Mouse (Mus musculus): ENCODE measurements around the gene Ryr3. TPM values are rescaled to one million over a fixed set of nuclear protein-coding genes. Genes with fewer than 3 reads are reported as not detected.

Gene Ryr3
- total RNA-seq, 2 experiments from 2014 or later = not detected

GRCm38 (mm10) chr2:112816976-112817375, 399.9 kb downstream of the Ryr3 start:
- no peak for ATAC-seq (replicated peaks; ENCODE audit: low FRiP score, poor library complexity, severe bottlenecking)

GRCm38 (mm10) chr2:112815960-112816359, 400.9 kb downstream of the Ryr3 start:
- ATAC-seq (replicated peaks; ENCODE audit: low FRiP score, poor library complexity, severe bottlenecking) = no peak

- ATAC-seq (replicated peaks; ENCODE audit: low FRiP score, poor library complexity, severe bottlenecking) = no peak
Measured at GRCm38 (mm10) chr2:112812637-112813402, 404.1 kb downstream of the Ryr3 start.

GRCm38 (mm10) chr2:112806015-112806414, 410.9 kb downstream of the Ryr3 start:
- ATAC-seq (replicated peaks; ENCODE audit: low FRiP score, poor library complexity, severe bottlenecking) = no peak

GRCm38 (mm10) chr2:112799995-112800353, 416.9 kb downstream of the Ryr3 start:
- no peak for ATAC-seq (replicated peaks; ENCODE audit: low FRiP score, poor library complexity, severe bottlenecking)

- no peak for ATAC-seq (replicated peaks; ENCODE audit: low FRiP score, poor library complexity, severe bottlenecking)
Measured at GRCm38 (mm10) chr2:112799351-112799994, 417.4 kb downstream of the Ryr3 start.

- ATAC-seq (replicated peaks; ENCODE audit: low FRiP score, poor library complexity, severe bottlenecking) = no peak
Measured at GRCm38 (mm10) chr2:112781631-112782030, 435.3 kb downstream of the Ryr3 start.

GRCm38 (mm10) chr2:112774762-112775161, 442.1 kb downstream of the Ryr3 start:
- ATAC-seq (replicated peaks; ENCODE audit: low FRiP score, poor library complexity, severe bottlenecking) = no peak

- ATAC-seq (replicated peaks; ENCODE audit: low FRiP score, poor library complexity, severe bottlenecking) = no peak
Measured at GRCm38 (mm10) chr2:112767665-112768064, 449.2 kb downstream of the Ryr3 start.

- no peak for ATAC-seq (replicated peaks; ENCODE audit: low FRiP score, poor library complexity, severe bottlenecking)
Measured at GRCm38 (mm10) chr2:112765046-112765445, 451.9 kb downstream of the Ryr3 start.

GRCm38 (mm10) chr2:112764274-112764673, 452.6 kb downstream of the Ryr3 start:
- no peak for ATAC-seq (replicated peaks; ENCODE audit: low FRiP score, poor library complexity, severe bottlenecking)

GRCm38 (mm10) chr2:112762006-112762405, 454.9 kb downstream of the Ryr3 start:
- ATAC-seq (replicated peaks; ENCODE audit: low FRiP score, poor library complexity, severe bottlenecking) = no peak

- ATAC-seq (replicated peaks; ENCODE audit: low FRiP score, poor library complexity, severe bottlenecking) = no peak
Measured at GRCm38 (mm10) chr2:112761196-112761913, 455.5 kb downstream of the Ryr3 start.

- no peak for ATAC-seq (replicated peaks; ENCODE audit: low FRiP score, poor library complexity, severe bottlenecking)
Measured at GRCm38 (mm10) chr2:112760692-112761091, 456.2 kb downstream of the Ryr3 start.

- no peak for ATAC-seq (replicated peaks; ENCODE audit: low FRiP score, poor library complexity, severe bottlenecking)
Measured at GRCm38 (mm10) chr2:112759678-112760077, 457.2 kb downstream of the Ryr3 start.

GRCm38 (mm10) chr2:112758732-112759131, 458.2 kb downstream of the Ryr3 start:
- ATAC-seq (replicated peaks; ENCODE audit: low FRiP score, poor library complexity, severe bottlenecking) = no peak

- ATAC-seq (replicated peaks; ENCODE audit: low FRiP score, poor library complexity, severe bottlenecking) = no peak
Measured at GRCm38 (mm10) chr2:112753316-112753715, 463.6 kb downstream of the Ryr3 start.

GRCm38 (mm10) chr2:112751416-112751815, 465.5 kb downstream of the Ryr3 start:
- ATAC-seq (replicated peaks; ENCODE audit: low FRiP score, poor library complexity, severe bottlenecking) = no peak

- ATAC-seq (replicated peaks; ENCODE audit: low FRiP score, poor library complexity, severe bottlenecking) = no peak
Measured at GRCm38 (mm10) chr2:112748532-112748931, 468.4 kb downstream of the Ryr3 start.

- no peak for ATAC-seq (replicated peaks; ENCODE audit: low FRiP score, poor library complexity, severe bottlenecking)
Measured at GRCm38 (mm10) chr2:112732942-112733341, 484.0 kb downstream of the Ryr3 start.

- ATAC-seq (replicated peaks; ENCODE audit: low FRiP score, poor library complexity, severe bottlenecking) = no peak
Measured at GRCm38 (mm10) chr2:112727842-112728241, 489.1 kb downstream of the Ryr3 start.
